ENCODE assay signal across 12 mouse cellular contexts in the genomic region with DNA sequence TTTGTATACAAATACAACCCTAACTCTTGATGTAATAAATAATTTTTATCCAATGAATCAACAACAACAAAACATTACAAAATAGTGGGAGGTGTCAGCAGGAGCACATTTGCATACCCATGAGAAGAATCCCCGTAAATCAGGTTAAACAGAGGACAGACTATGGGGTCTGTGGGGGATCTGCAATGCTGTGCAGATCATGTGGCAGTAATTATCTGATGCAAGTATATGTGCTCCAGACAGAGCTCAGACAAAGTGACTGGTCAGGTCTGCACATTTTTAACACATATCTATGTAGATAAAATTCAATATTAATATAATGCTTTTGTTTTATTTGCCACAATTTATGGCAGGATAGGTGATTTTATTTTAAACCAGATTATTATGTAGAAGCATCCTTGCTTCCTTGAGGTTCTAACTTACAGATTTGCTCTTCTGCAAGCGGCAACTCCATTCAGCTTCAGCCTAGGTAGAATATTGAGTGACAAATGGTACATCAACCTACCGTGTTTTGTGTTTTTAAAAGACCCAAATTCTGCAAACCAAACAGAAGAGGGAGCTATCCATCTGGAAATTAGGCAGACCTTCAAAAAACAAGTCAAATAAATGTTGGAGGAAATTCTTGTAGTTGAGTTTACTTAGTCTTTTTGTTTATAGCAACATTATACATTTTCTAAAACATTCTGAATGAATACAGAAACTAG.
DNase-seq lines count a peak whose midpoint lies in the region; ATAC-seq and TF ChIP-seq lines count a peak whose summit lies in the region.
"Had no signal": no experiment of that assay in that cellular context is flagged by ENCODE, and none has a peak within 500 bp of the region (broad histone marks: within the 10 kb centered on the region; RNA-seq: fewer than 3 reads in every experiment).

No protein-coding gene starts in this region.

- H3K9ac ChIP-seq in hindbrain, postnatal 0 days (replicated peaks; ENCODE audit: low read length) = no peak overlapping the region
- no peak overlapping the region for H3K9ac ChIP-seq in hindbrain, embryonic 16.5 days (ENCODE audit: low read depth, low read length)
- H3K9ac ChIP-seq in neural tube, embryonic 12.5 days = no peak overlapping the region
- H3K9ac ChIP-seq: embryonic facial prominence, embryonic 15.5 days; hindbrain, embryonic 12.5 days; liver, postnatal 0 days had no signal

- H3K4me2 ChIP-seq in hindbrain, postnatal 0 days (ENCODE audit: low read depth, low read length) = no peak overlapping the region
- H3K4me2 ChIP-seq in hindbrain, embryonic 16.5 days (ENCODE audit: low read length) = no peak overlapping the region
- no peak overlapping the region for H3K4me2 ChIP-seq in neural tube, embryonic 12.5 days (replicated peaks)
- H3K4me2 ChIP-seq: embryonic facial prominence, embryonic 15.5 days had no signal

- no peaks in the 10 kb centered on the region for H3K4me1 ChIP-seq in hindbrain, postnatal 0 days (ENCODE audit: insufficient read depth, low read length)
- H3K4me1 ChIP-seq in hindbrain, embryonic 16.5 days (ENCODE audit: control insufficient read depth, insufficient read depth, low read depth, low read length) = no peaks in the 10 kb centered on the region; the same call in none of the 2 replicates
- H3K4me1 ChIP-seq in neural tube, embryonic 12.5 days = peaks cover 6% of the 10 kb centered on the region; the same call in 1 of the 2 replicates
- H3K4me1 ChIP-seq: embryonic facial prominence, embryonic 15.5 days had no signal

- no peak for ATAC-seq in hindbrain, postnatal 0 days
- no peak for ATAC-seq in hindbrain, embryonic 16.5 days
- ATAC-seq in Patski = no peak
- peak; percentile 61; the same call in 1 of the 2 replicates for ATAC-seq in neural tube, embryonic 12.5 days (ENCODE audit: low FRiP score, low read depth)
- no peak for ATAC-seq in CD4-positive, CD25-positive, alpha-beta regulatory T cell, adult 4 months
- ATAC-seq: liver, postnatal 0 days had no signal

- no peaks in the 10 kb centered on the region for H3K9me3 ChIP-seq in hindbrain, postnatal 0 days (ENCODE audit: low read length)
- H3K9me3 ChIP-seq in hindbrain, embryonic 16.5 days (ENCODE audit: control insufficient read depth, low read length) = no peaks in the 10 kb centered on the region
- no peaks in the 10 kb centered on the region for H3K9me3 ChIP-seq in neural tube, embryonic 12.5 days
- H3K9me3 ChIP-seq: embryonic facial prominence, embryonic 15.5 days; hindbrain, embryonic 12.5 days had no signal

- in situ Hi-C loops in Patski (cut with MboI; ENCODE audit: low pct_unique_long_range_greater_than_20kb) = no loop called here

- H3K27me3 ChIP-seq in hindbrain, postnatal 0 days (ENCODE audit: insufficient read depth, low read length) = no peaks in the 10 kb centered on the region
- H3K27me3 ChIP-seq in hindbrain, embryonic 16.5 days (replicated peaks; ENCODE audit: control insufficient read depth, insufficient read depth, low read length) = no peaks in the 10 kb centered on the region; the same call in 1 of the 2 replicates
- peaks cover 51% of the 10 kb centered on the region for H3K27me3 ChIP-seq in Patski
- peaks cover 10% of the 10 kb centered on the region for H3K27me3 ChIP-seq in neural tube, embryonic 12.5 days (replicated peaks)
- H3K27me3 ChIP-seq: embryonic facial prominence, embryonic 15.5 days had no signal

- no peak overlapping the region for H3K27ac ChIP-seq in hindbrain, postnatal 0 days
- no peak overlapping the region for H3K27ac ChIP-seq in hindbrain, embryonic 16.5 days (ENCODE audit: low read depth, low read length)
- no peak overlapping the region for H3K27ac ChIP-seq in neural tube, embryonic 12.5 days
- H3K27ac ChIP-seq: embryonic facial prominence, embryonic 15.5 days had no signal

- 24% methylated on average over 3 of the region's 3 CpGs for WGBS in hindbrain, postnatal 0 days
- 25% methylated on average over 3 of the region's 3 CpGs for WGBS in hindbrain, embryonic 16.5 days
- 27% methylated on average over 3 of the region's 3 CpGs for WGBS in neural tube, embryonic 12.5 days

- peak; percentile 55 for DNase-seq in hindbrain, postnatal 0 days (ENCODE audit: low spot score)
- DNase-seq in Patski (ENCODE audit: low read depth, low spot score) = no peak
- peak; percentile 16 for DNase-seq in fibroblast of lung, adult 2 months (ENCODE audit: low read depth)
- no peak for DNase-seq in frontal cortex, postnatal 25 days (ENCODE audit: low spot score in 2 of 2)
- no peak for DNase-seq in adrenal gland, adult (ENCODE audit: inconsistent age in 2 of 2, low spot score in 1 of 2)
- DNase-seq: gastrocnemius, postnatal 25 days; liver, postnatal 0 days had no signal

- no peak overlapping the region for H3K4me3 ChIP-seq in hindbrain, postnatal 0 days (ENCODE audit: low read length)
- H3K4me3 ChIP-seq in hindbrain, embryonic 16.5 days (ENCODE audit: low read length) = no peak overlapping the region
- H3K4me3 ChIP-seq in neural tube, embryonic 12.5 days = no peak overlapping the region
- H3K4me3 ChIP-seq: embryonic facial prominence, embryonic 15.5 days; hindbrain, embryonic 12.5 days had no signal

- CTCF ChIA-PET in Patski (lab: Charles Lee) = interaction anchor here (0.9 to 2.0 kb wide), 9 partner anchors 8 to 398 kb away, joined by 3 to 7 read pairs (median 4); no protein-coding TSS in a partner anchor

- H3K36me3 ChIP-seq in hindbrain, postnatal 0 days (ENCODE audit: insufficient read depth, low read length) = no peaks in the 10 kb centered on the region
- H3K36me3 ChIP-seq in hindbrain, embryonic 16.5 days (ENCODE audit: control insufficient read depth, insufficient read depth, low read length) = no peaks in the 10 kb centered on the region
- no peaks in the 10 kb centered on the region for H3K36me3 ChIP-seq in neural tube, embryonic 12.5 days
- H3K36me3 ChIP-seq: embryonic facial prominence, embryonic 15.5 days; hindbrain, embryonic 12.5 days had no signal

- TF ChIP-seq CTCF in hindbrain, postnatal 0 days (IDR thresholded peaks at IDR 0.05; ENCODE audit: low read depth) = peak; percentile 46
- peak; percentile 56 for TF ChIP-seq CTCF in Patski (IDR thresholded peaks at IDR 0.05)

- POLR2A ChIA-PET in Patski (lab: Charles Lee) = no interaction called here

Comparison
In these comparisons a context has a peak if more than half of its experiments do, and no peak if none do; other contexts are left out.
1. DNase-seq: peak in hindbrain, postnatal 0 days (single experiment) and fibroblast of lung, adult 2 months (single experiment); none in Patski (single experiment), frontal cortex, postnatal 25 days (0 of 2) and adrenal gland, adult (0 of 2).